Mouse (Mus musculus) heart, embryonic 11.5 days (tissue): Measurements from ENCODE around the gene Sp8. TPM values are rescaled to one million over a fixed set of nuclear protein-coding genes. Genes with fewer than 3 reads are reported as not detected.
A peak's percentile ranks its signal among the peaks of the same experiment; 100 is the strongest.

Experiments used
- ATAC-seq: fragments of 200-750 bp; cut with Nextera tagmentation; replicated peaks from 2 replicates; pipeline ENCODE4 v1.8.0; 2017; ENCODE audit warnings: moderate library complexity; ENCODE audit not compliant: insufficient number of reproducible peaks, low FRiP score, low TSS enrichment
- H3K27ac ChIP-seq: fragments of 300-500 bp; sonication (generic); 2 replicates; pipeline ENCODE4 v1.5.1; 2014; ENCODE audit warnings: mild to moderate bottlenecking, low read depth, low read length
- H3K27me3 ChIP-seq: fragments of 300-500 bp; sonication (generic); 2 replicates; pipeline ENCODE4 v1.6.1; 2014; ENCODE audit warnings: mild to moderate bottlenecking, low read length, mixed read lengths; ENCODE audit not compliant: control insufficient read depth, insufficient read depth
- H3K36me3 ChIP-seq: fragments of 300-500 bp; sonication (generic); 2 replicates; pipeline ENCODE4 v1.6.1; 2014; ENCODE audit warnings: mild to moderate bottlenecking, low read length, moderate library complexity, mixed read lengths; ENCODE audit not compliant: control insufficient read depth, insufficient read depth
- H3K4me1 ChIP-seq: fragments of 300-500 bp; sonication (generic); 2 replicates; pipeline ENCODE4 v1.6.1; 2014; ENCODE audit warnings: low read length; ENCODE audit not compliant: control insufficient read depth, insufficient read depth
- H3K4me2 ChIP-seq: fragments of 300-500 bp; sonication (generic); 2 replicates; pipeline ENCODE4 v1.6.1; 2014; ENCODE audit warnings: mild to moderate bottlenecking, moderate library complexity
- H3K4me3 ChIP-seq: fragments of 300-500 bp; sonication (generic); 2 replicates; pipeline ENCODE4 v1.5.1; 2014; ENCODE audit warnings: low read depth, low read length
- H3K9ac ChIP-seq: fragments of 300-500 bp; sonication (generic); 2 replicates; pipeline ENCODE4 v1.6.1; 2014; ENCODE audit warnings: mild to moderate bottlenecking, low read depth, low read length, moderate library complexity
- H3K9me3 ChIP-seq: fragments of 300-500 bp; sonication (generic); replicated peaks from 2 replicates; pipeline ENCODE4 v1.6.1; 2016; ENCODE audit warnings: low read length; ENCODE audit not compliant: control insufficient read depth
- WGBS: fragments of 180-500 bp; shearing (Covaris S2); extraction: QIAGEN DNeasy Blood & Tissue Kit; methylation state at CpG from one replicate; pipeline ENCODE4 v1.1.7; 2014; ENCODE audit not compliant: insufficient replicate concordance; 5-methylcytosine and 5-hydroxymethylcytosine counted together
- polyA plus RNA-seq: library from polyadenylated mRNA; unstranded; fragments of >200 nt; fragmentation: Nextera tagmentation; extraction: Ambion mirVana; gene quantifications from 2 replicates; pipeline ENCODE4 v1.2.1, GENCODE M21; 2014

Sp8 gene
- polyA plus RNA-seq, 1 experiment from 2014 or later, result 0.14 TPM

GRCm38 (mm10) chr12:118853331-118853730, 7.2 kb downstream of the Sp8 start:
- Histone ChIP-seq H3K4me1 (peaks cover 12% of the 10 kb centered on the region; the same call in 1 of the 2 replicates), H3K9ac (no peak overlapping the region), H3K36me3 (no peaks in the 10 kb centered on the region), H3K9me3 (no peaks in the 10 kb centered on the region), H3K27ac (no peak overlapping the region), H3K4me3 (no peak overlapping the region), H3K27me3 (peaks cover 47% of the 10 kb centered on the region), H3K4me2 (no peak overlapping the region)
- no peak for ATAC-seq
- 3% methylated on average over 3 of the region's 3 CpGs for WGBS

GRCm38 (mm10) chr12:118854401-118854800, 8.3 kb downstream of the Sp8 start:
- H3K27ac ChIP-seq, result no peak overlapping the region
- ATAC-seq, result no peak
- peaks cover 36% of the 10 kb centered on the region for H3K27me3 ChIP-seq
- H3K9ac ChIP-seq, result peak overlapping the region; percentile 63
- peak overlapping the region; percentile 57 for H3K4me3 ChIP-seq
- H3K36me3 ChIP-seq, result no peaks in the 10 kb centered on the region
- peak overlapping the region; percentile 77 for H3K4me2 ChIP-seq
- WGBS, result 2% methylated on average over 10 of the region's 10 CpGs
- peaks cover 4% of the 10 kb centered on the region; the same call in 1 of the 2 replicates for H3K4me1 ChIP-seq
- H3K9me3 ChIP-seq, result no peaks in the 10 kb centered on the region

- Histone ChIP-seq H3K36me3 (no peaks in the 10 kb centered on the region), H3K4me2 (peak overlapping the region; percentile 77), H3K27me3 (peaks cover 31% of the 10 kb centered on the region), H3K27ac (no peak overlapping the region), H3K9me3 (no peaks in the 10 kb centered on the region), H3K4me3 (peak overlapping the region; percentile 57), H3K9ac (peak overlapping the region; percentile 63), H3K4me1 (0 out of 2 replicates have a peak, but pooled peaks cover 3% of the 10 kb centered on the region)
- ATAC-seq, result peak; percentile 92
- under 1% methylated on average over 34 of the region's 34 CpGs for WGBS
Measured at GRCm38 (mm10) chr12:118854831-118855453, 8.8 kb downstream of the Sp8 start.

- no peak overlapping the region for H3K4me3 ChIP-seq
- no peaks in the 10 kb centered on the region for H3K36me3 ChIP-seq
- H3K9ac ChIP-seq, result no peak overlapping the region
- H3K4me2 ChIP-seq, result no peak overlapping the region
- 1% methylated on average over 7 of the region's 7 CpGs for WGBS
- H3K4me1 ChIP-seq, result 0 out of 2 replicates have a peak, but pooled peaks cover 3% of the 10 kb centered on the region
- H3K27ac ChIP-seq, result no peak overlapping the region
- H3K27me3 ChIP-seq, result peaks cover 24% of the 10 kb centered on the region
- H3K9me3 ChIP-seq, result no peaks in the 10 kb centered on the region
- no peak for ATAC-seq
Measured at GRCm38 (mm10) chr12:118856151-118856550, 10.0 kb downstream of the Sp8 start.

GRCm38 (mm10) chr12:118872673-118873072, 26.5 kb downstream of the Sp8 start:
- H3K4me3 ChIP-seq, result no peak overlapping the region
- H3K9ac ChIP-seq, result no peak overlapping the region
- H3K9me3 ChIP-seq, result no peaks in the 10 kb centered on the region
- no peak for ATAC-seq
- H3K4me1 ChIP-seq, result no peaks in the 10 kb centered on the region
- 40% methylated on average over 8 of the region's 8 CpGs for WGBS
- no peaks in the 10 kb centered on the region for H3K36me3 ChIP-seq
- no peak overlapping the region for H3K27ac ChIP-seq
- H3K4me2 ChIP-seq, result no peak overlapping the region
- H3K27me3 ChIP-seq, result no peaks in the 10 kb centered on the region

GRCm38 (mm10) chr12:118882790-118883189, 36.7 kb downstream of the Sp8 start:
- no peak for ATAC-seq
- Histone ChIP-seq H3K9me3 (no peaks in the 10 kb centered on the region), H3K9ac (no peak overlapping the region), H3K4me3 (no peak overlapping the region), H3K27me3 (no peaks in the 10 kb centered on the region), H3K36me3 (no peaks in the 10 kb centered on the region), H3K27ac (no peak overlapping the region), H3K4me2 (no peak overlapping the region), H3K4me1 (no peaks in the 10 kb centered on the region)

- no peak overlapping the region for H3K4me3 ChIP-seq
- no peaks in the 10 kb centered on the region for H3K27me3 ChIP-seq
- no peaks in the 10 kb centered on the region for H3K9me3 ChIP-seq
- 67% methylated on average over 2 of the region's 2 CpGs for WGBS
- no peaks in the 10 kb centered on the region for H3K36me3 ChIP-seq
- H3K27ac ChIP-seq, result no peak overlapping the region
- no peak overlapping the region for H3K4me2 ChIP-seq
- H3K9ac ChIP-seq, result no peak overlapping the region
- no peak for ATAC-seq
- H3K4me1 ChIP-seq, result no peaks in the 10 kb centered on the region
Measured at GRCm38 (mm10) chr12:118887964-118888363, 41.8 kb downstream of the Sp8 start.

Other genes starting within 250 kb of the Sp8 start
- gene Abcb5, start 120.1 kb downstream of the Sp8 start, polyA plus RNA-seq, result 0.13 TPM in 1 of 2 replicates, not detected in the other